Mouse (Mus musculus) c-Kit-positive CD71-negative TER-119-negative erythroid progenitor cells, embryonic 14.5 days (primary cell): ENCODE data around the gene Fam122a.

ENCODE experiments used
- DNase-seq: peaks from one replicate; pipeline ENCODE4 v3.0.0-alpha.2; 2013; ENCODE audit warnings: low read depth

Fam122a gene

DNA sequence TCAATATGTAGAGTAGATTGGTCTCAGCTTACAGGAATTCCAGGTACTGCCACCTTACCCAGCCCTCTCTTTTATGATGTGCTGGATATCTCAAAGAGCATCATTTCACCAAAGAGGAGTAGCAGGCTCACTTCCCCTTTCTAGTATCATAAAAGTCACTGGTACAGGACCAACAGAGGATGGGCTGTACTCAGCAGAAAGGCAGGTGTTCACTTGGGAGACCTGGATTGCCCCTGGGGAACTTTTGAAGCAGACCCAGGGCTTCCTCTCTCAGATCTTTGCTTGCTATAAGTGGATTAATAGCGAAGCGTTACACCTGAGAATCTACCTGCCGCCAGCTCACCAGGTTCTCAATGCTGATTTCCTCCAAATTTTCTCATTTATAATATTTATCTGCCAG, 49.1 kb downstream of the Fam122a start:
- DNase-seq: no peak

GRCm38 (mm10) chr19:24427258-24427657, 49.9 kb downstream of the Fam122a start:
- no peak for DNase-seq

DNA sequence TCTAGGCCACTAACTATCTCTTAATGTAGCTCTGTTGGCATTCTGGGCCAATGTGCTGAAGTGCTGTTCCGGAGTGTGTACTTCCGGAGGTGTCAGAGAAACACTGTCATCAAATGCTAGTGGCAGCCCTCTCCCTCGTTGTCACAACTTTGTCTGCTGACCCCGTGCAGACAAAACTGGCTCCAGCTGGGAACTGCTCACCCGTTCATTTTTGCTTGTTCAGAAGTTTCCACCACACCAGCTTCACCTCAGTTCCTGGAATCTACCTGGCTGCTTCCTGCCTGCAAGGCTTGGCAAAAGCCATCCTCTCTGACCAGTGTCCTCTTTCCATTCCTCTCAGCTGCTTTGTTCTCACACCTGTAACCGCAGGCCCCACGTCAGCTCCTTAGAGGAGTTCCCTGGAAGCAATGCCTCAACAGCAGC, 50.4 kb downstream of the Fam122a start:
- DNase-seq: no peak
